Mouse (Mus musculus): ENCODE results near the gene Rexo1.

Rexo1 gene

GRCm38 (mm10) chr10:80584642-80585552 is 23.5 kb upstream of the Rexo1 start:
- no peak for DNase-seq

GRCm38 (mm10) chr10:80584045-80584488 is 22.7 kb upstream of the Rexo1 start:
- DNase-seq, result no peak

- no peak for DNase-seq
Observed at GRCm38 (mm10) chr10:80583047-80583446, 21.7 kb upstream of the Rexo1 start.

- peak; percentile 86 for DNase-seq
Observed at GRCm38 (mm10) chr10:80578911-80579310, 17.6 kb upstream of the Rexo1 start.

- peak; percentile 91 for DNase-seq
Observed at GRCm38 (mm10) chr10:80578131-80578750, 16.9 kb upstream of the Rexo1 start.

- DNase-seq, result peak; percentile 98
Observed at GRCm38 (mm10) chr10:80577195-80578130, 16.1 kb upstream of the Rexo1 start, which contains the start of gene Klf16. TSS of gene Klf16 (minus strand) at chr10:80577321.

GRCm38 (mm10) chr10:80576351-80577194 is 15.2 kb upstream of the Rexo1 start:
- DNase-seq, result peak; percentile 57

- DNase-seq, result no peak
Observed at GRCm38 (mm10) chr10:80575925-80576324, 14.6 kb upstream of the Rexo1 start.

GRCm38 (mm10) chr10:80574896-80575295 is 13.5 kb upstream of the Rexo1 start:
- DNase-seq, result no peak

- DNase-seq, result no peak
Observed at GRCm38 (mm10) chr10:80573944-80574343, 12.6 kb upstream of the Rexo1 start.

GRCm38 (mm10) chr10:80572477-80572876 is 11.1 kb upstream of the Rexo1 start:
- no peak for DNase-seq

GRCm38 (mm10) chr10:80570871-80571836 is 9.8 kb upstream of the Rexo1 start:
- peak; percentile 55 for DNase-seq

- no peak for DNase-seq
Observed at GRCm38 (mm10) chr10:80570419-80570818, 9.1 kb upstream of the Rexo1 start.

- peak; percentile 86 for DNase-seq
Observed at GRCm38 (mm10) chr10:80569664-80570066, 8.3 kb upstream of the Rexo1 start.

GRCm38 (mm10) chr10:80568876-80569275 is 7.5 kb upstream of the Rexo1 start:
- DNase-seq, result no peak

- peak; percentile 93 for DNase-seq
Observed at GRCm38 (mm10) chr10:80566375-80567092, 5.2 kb upstream of the Rexo1 start.

GRCm38 (mm10) chr10:80560621-80561020 is 739 bp downstream of the Rexo1 start:
- DNase-seq, result no peak

GRCm38 (mm10) chr10:80559431-80559830 is 1.9 kb downstream of the Rexo1 start:
- DNase-seq, result no peak

- DNase-seq, result peak; percentile 87
Observed at GRCm38 (mm10) chr10:80557346-80557965, 3.9 kb downstream of the Rexo1 start.
